Mouse (Mus musculus) embryonic facial prominence, embryonic 15.5 days (tissue): ENCODE measurements around the gene Dolk. TPM values are rescaled to one million over a fixed set of nuclear protein-coding genes. Genes with fewer than 3 reads are reported as not detected.

Source experiments
- ATAC-seq: fragments of 200-750 bp; cut with Nextera tagmentation; 2 replicates; pipeline ENCODE4 v1.8.0; 2017; ENCODE audit warnings: low read depth, moderate TSS enrichment; ENCODE audit not compliant: insufficient number of reproducible peaks, low FRiP score, low TSS enrichment
- H3K27ac ChIP-seq: fragments of 300-500 bp; sonication (generic); replicated peaks from 2 replicates; pipeline ENCODE4 v1.5.1; 2015; ENCODE audit warnings: mild to moderate bottlenecking, inconsistent platforms
- H3K27me3 ChIP-seq: fragments of 300-500 bp; sonication (generic); 2 replicates; pipeline ENCODE4 v1.6.1; 2015; ENCODE audit warnings: inconsistent platforms
- H3K36me3 ChIP-seq: fragments of 300-500 bp; sonication (generic); 2 replicates; pipeline ENCODE4 v1.6.1; 2015; ENCODE audit warnings: mild to moderate bottlenecking, inconsistent platforms
- H3K4me1 ChIP-seq: fragments of 300-500 bp; sonication (generic); 2 replicates; pipeline ENCODE4 v1.6.1; 2015; ENCODE audit warnings: inconsistent platforms
- H3K4me2 ChIP-seq: fragments of 300-500 bp; sonication (generic); replicated peaks from 2 replicates; pipeline ENCODE4 v1.6.1; 2015; ENCODE audit warnings: mild to moderate bottlenecking, inconsistent platforms
- H3K4me3 ChIP-seq: fragments of 300-500 bp; sonication (generic); replicated peaks from 2 replicates; pipeline ENCODE4 v1.5.1; 2015; ENCODE audit warnings: mild to moderate bottlenecking, inconsistent platforms
- H3K9ac ChIP-seq: fragments of 300-500 bp; sonication (generic); 2 replicates; pipeline ENCODE4 v1.6.1; 2015; ENCODE audit warnings: inconsistent platforms
- H3K9me3 ChIP-seq: fragments of 300-500 bp; sonication (generic); replicated peaks from 2 replicates; pipeline ENCODE4 v1.6.1; 2016; ENCODE audit warnings: inconsistent platforms
- WGBS: fragments of 180-500 bp; shearing (Covaris S2); methylation state at CpG from one replicate; pipeline ENCODE4 v1.1.7; 2015; 5-methylcytosine and 5-hydroxymethylcytosine counted together
- polyA plus RNA-seq: library from polyadenylated mRNA; unstranded; fragments of >200 nt; fragmentation: Nextera tagmentation; extraction: Ambion mirVana; gene quantifications from 2 replicates; pipeline ENCODE4 v1.2.1, GENCODE M21; 2015

Dolk gene
- polyA plus RNA-seq, 1 experiment from 2014 or later: 31.4 TPM

DNA sequence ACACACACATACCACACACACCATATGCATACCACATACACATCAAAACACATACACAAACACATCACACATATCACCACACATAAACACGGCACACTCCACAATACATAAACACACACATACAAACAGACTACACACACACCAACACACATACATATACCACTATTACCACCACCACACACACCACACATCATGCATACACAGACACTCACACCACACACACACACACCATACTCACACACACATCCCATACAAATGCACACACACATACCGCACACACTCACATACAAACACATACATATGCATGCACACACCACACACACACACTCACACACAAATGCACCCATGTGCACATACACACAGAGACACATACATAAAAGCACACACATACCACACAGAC is 18.7 kb downstream of the Dolk start:
- Histone ChIP-seq H3K27me3 (no peaks in the 10 kb centered on the region), H3K27ac (no peak overlapping the region), H3K36me3 (peaks cover 16% of the 10 kb centered on the region), H3K9ac (no peak overlapping the region), H3K4me3 (no peak overlapping the region), H3K4me2 (no peak overlapping the region), H3K4me1 (peaks cover 43% of the 10 kb centered on the region), H3K9me3 (no peaks in the 10 kb centered on the region)
- ATAC-seq: no peak
- 95% methylated on average over 2 of the region's 2 CpGs for WGBS

DNA sequence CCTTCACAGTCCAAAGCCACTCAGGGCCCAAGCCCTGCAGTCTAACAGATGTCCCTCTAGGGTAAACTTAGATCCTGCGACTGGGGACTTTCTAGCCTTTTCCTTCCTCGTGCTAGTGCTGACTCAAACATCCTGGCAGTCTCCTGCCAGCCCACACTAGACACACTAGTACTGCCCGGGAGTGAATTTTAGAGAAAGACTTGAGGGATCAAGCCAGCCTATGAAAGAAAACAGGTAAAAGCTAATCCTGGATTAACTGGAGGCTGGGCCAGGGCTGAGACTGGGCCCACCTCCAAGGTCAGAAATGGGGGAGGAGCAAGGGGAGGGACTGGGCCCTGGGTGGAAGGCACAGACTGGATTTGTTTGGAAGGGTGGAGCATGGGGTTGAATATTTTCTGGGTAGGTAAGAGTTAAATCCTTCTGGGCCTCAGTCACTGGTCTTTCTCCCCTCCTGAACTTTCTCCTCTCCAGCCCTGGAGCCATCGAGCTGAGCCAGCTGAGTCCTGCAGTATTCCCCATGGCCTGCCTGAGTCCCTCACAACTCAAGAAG is 19.7 kb downstream of the Dolk start:
- no peaks in the 10 kb centered on the region for H3K9me3 ChIP-seq
- 0 out of 2 replicates have a peak overlapping the region, but pooled peaks have one; percentile 12 for H3K4me2 ChIP-seq
- peak overlapping the region; percentile 89 for H3K27ac ChIP-seq
- peaks cover 43% of the 10 kb centered on the region for H3K4me1 ChIP-seq
- H3K9ac ChIP-seq: peak overlapping the region; percentile 21; the same call in 1 of the 2 replicates
- peaks cover 25% of the 10 kb centered on the region for H3K36me3 ChIP-seq
- no peak overlapping the region for H3K4me3 ChIP-seq
- H3K27me3 ChIP-seq: no peaks in the 10 kb centered on the region
- peak; percentile 36; the same call in 1 of the 2 replicates for ATAC-seq
- 12% methylated on average over 4 of the region's 4 CpGs for WGBS

- H3K9ac ChIP-seq: peak within 1 kb of the TSS; percentile 21; the same call in 1 of the 2 replicates
- 0 out of 2 replicates have a peak within 1 kb of the TSS, but pooled peaks have one; percentile 12 for H3K4me2 ChIP-seq
- peak within 1 kb of the TSS; percentile 89 for H3K27ac ChIP-seq
- no peaks in the 10 kb centered on the region for H3K9me3 ChIP-seq
- H3K4me1 ChIP-seq: peaks cover 43% of the 10 kb centered on the region
- H3K27me3 ChIP-seq: no peaks in the 10 kb centered on the region
- H3K4me3 ChIP-seq: no peak within 1 kb of the TSS
- peaks cover 32% of the 10 kb centered on the region for H3K36me3 ChIP-seq
- ATAC-seq: no peak
- 22% methylated on average over 5 of the region's 5 CpGs for WGBS
Measured at GRCm38 (mm10) chr2:30265767-30266253, 20.3 kb downstream of the Dolk start, which contains the start of gene Phyhd1. TSS of gene Phyhd1 (plus strand) at chr2:30266203.

- WGBS: 48% methylated on average over 7 of the region's 7 CpGs
- H3K4me3 ChIP-seq: no peak overlapping the region
- H3K4me2 ChIP-seq: no peak overlapping the region
- H3K27ac ChIP-seq: peak overlapping the region; percentile 89
- peaks cover 41% of the 10 kb centered on the region for H3K4me1 ChIP-seq
- no peaks in the 10 kb centered on the region for H3K27me3 ChIP-seq
- H3K9ac ChIP-seq: no peak overlapping the region
- H3K9me3 ChIP-seq: no peaks in the 10 kb centered on the region
- ATAC-seq: 0 out of 2 replicates have a peak, but pooled peaks have one; percentile 9
- H3K36me3 ChIP-seq: peaks cover 39% of the 10 kb centered on the region
Measured at GRCm38 (mm10) chr2:30264671-30265519, 21.2 kb downstream of the Dolk start.

- H3K4me1 ChIP-seq: peaks cover 40% of the 10 kb centered on the region
- no peak overlapping the region for H3K4me2 ChIP-seq
- peaks cover 49% of the 10 kb centered on the region for H3K36me3 ChIP-seq
- H3K27me3 ChIP-seq: no peaks in the 10 kb centered on the region
- no peak overlapping the region for H3K4me3 ChIP-seq
- H3K9me3 ChIP-seq: no peaks in the 10 kb centered on the region
- ATAC-seq: no peak
- WGBS: 83% methylated on average over 6 of the region's 6 CpGs
- no peak overlapping the region for H3K9ac ChIP-seq
- H3K27ac ChIP-seq: no peak overlapping the region
Measured at GRCm38 (mm10) chr2:30263811-30264210, 22.3 kb downstream of the Dolk start.

DNA sequence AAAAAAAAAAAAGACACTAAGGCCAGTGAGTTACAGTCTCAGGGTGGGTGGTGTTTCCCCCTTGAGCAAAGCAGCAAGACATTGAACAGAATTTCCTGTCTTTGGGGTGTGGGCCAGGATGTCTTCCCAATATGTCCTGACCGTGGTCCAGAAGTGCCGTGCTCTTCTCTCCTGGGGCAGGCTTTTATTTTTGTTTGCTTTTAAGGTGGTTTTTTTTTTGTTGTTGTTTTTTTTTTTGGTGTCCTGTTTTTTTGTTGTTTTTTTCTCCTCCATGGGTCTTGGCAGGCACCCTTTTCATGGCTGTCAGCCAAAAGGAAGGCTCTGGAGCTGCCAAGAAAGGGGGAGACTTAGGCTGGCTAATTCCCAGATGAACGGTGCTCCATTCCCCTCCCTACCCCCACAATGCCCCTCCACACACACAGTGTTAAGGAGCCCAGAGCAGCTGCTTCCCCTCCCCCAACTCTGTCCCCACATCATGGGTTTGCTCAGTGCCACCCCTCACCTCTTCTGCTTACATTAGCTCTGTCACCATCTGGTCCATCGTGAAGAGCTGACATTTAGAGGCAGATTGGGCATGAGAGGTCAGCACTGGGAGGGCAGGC is 23.2 kb downstream of the Dolk start:
- Histone ChIP-seq H3K27me3 (no peaks in the 10 kb centered on the region), H3K27ac (no peak overlapping the region), H3K4me2 (no peak overlapping the region), H3K9ac (no peak overlapping the region), H3K36me3 (peaks cover 57% of the 10 kb centered on the region), H3K4me3 (no peak overlapping the region), H3K9me3 (no peaks in the 10 kb centered on the region), H3K4me1 (peaks cover 45% of the 10 kb centered on the region)
- no peak for ATAC-seq
- 43% methylated on average over 4 of the region's 4 CpGs for WGBS

DNA sequence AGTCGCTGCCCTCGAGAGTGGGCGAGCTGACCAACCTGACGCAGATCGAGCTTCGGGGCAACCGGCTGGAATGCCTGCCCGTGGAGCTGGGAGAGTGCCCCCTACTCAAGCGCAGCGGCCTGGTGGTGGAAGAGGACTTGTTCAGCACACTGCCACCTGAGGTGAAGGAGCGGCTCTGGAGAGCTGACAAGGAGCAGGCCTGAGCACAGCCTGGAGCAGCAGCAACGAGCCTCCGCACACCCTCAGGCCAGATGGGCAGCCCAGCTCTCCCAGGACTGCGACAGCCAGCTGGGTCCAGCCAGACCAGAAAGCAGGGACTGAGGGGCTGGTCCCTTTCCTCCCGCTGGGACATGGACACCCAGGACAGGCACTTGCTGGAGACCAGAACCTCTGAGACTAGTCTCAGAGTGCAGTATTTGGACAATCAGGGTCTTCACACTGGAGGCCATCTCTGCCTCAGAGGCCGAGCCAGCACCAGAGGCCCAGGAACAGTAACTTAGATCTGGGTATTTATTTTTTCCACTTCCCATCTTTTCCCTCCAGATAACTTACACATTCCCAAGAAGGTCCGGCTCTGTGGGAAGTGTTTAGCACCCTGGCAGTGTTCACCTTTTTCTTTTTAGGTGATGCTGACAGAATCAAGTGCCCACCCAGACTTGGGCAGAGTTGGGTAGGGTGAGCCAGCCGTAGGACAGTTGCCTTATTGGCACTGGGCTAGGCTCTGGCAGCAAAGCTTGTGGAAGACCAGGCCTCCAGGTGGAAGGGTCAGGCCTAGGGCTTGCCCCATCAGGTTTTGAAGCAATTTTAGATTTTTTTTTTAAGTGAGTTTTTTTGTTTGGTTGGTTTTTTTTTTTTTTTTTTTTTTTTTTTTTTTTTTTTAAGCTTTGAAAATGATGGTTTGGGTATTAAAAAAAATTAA is 24.0 kb downstream of the Dolk start:
- 88% methylated on average over 18 of the region's 18 CpGs for WGBS
- H3K27ac ChIP-seq: 0 out of 2 replicates have a peak overlapping the region, but pooled peaks have one; percentile 6

GRCm38 (mm10) chr2:30261064-30261736 is 24.9 kb downstream of the Dolk start:
- no peak overlapping the region for H3K9ac ChIP-seq
- no peaks in the 10 kb centered on the region for H3K9me3 ChIP-seq
- H3K27ac ChIP-seq: no peak overlapping the region
- H3K36me3 ChIP-seq: peaks cover 75% of the 10 kb centered on the region
- WGBS: 81% methylated on average over 4 of the region's 4 CpGs
- ATAC-seq: no peak
- H3K4me2 ChIP-seq: no peak overlapping the region
- no peak overlapping the region for H3K4me3 ChIP-seq
- no peaks in the 10 kb centered on the region for H3K27me3 ChIP-seq
- peaks cover 40% of the 10 kb centered on the region for H3K4me1 ChIP-seq

More for the DNA sequence above, 24.0 kb downstream of the Dolk start:
- Histone ChIP-seq H3K4me2 (no peak overlapping the region), H3K9me3 (no peaks in the 10 kb centered on the region), H3K4me3 (no peak overlapping the region), H3K27me3 (no peaks in the 10 kb centered on the region), H3K9ac (no peak overlapping the region), H3K36me3 (peaks cover 65% of the 10 kb centered on the region), H3K4me1 (peaks cover 50% of the 10 kb centered on the region)
- no peak for ATAC-seq

- 91% methylated on average over 15 of the region's 15 CpGs for WGBS
- Histone ChIP-seq H3K9me3 (no peaks in the 10 kb centered on the region), H3K4me3 (no peak overlapping the region), H3K36me3 (peaks cover 92% of the 10 kb centered on the region), H3K27ac (no peak overlapping the region), H3K4me1 (peaks cover 22% of the 10 kb centered on the region; the same call in 1 of the 2 replicates), H3K27me3 (no peaks in the 10 kb centered on the region), H3K4me2 (no peak overlapping the region), H3K9ac (no peak overlapping the region)
- ATAC-seq: no peak
Measured at GRCm38 (mm10) chr2:30259131-30260064, 26.7 kb downstream of the Dolk start.
